Mouse (Mus musculus): Measurements from ENCODE around the gene Rcn2.

Rcn2 gene

DNA sequence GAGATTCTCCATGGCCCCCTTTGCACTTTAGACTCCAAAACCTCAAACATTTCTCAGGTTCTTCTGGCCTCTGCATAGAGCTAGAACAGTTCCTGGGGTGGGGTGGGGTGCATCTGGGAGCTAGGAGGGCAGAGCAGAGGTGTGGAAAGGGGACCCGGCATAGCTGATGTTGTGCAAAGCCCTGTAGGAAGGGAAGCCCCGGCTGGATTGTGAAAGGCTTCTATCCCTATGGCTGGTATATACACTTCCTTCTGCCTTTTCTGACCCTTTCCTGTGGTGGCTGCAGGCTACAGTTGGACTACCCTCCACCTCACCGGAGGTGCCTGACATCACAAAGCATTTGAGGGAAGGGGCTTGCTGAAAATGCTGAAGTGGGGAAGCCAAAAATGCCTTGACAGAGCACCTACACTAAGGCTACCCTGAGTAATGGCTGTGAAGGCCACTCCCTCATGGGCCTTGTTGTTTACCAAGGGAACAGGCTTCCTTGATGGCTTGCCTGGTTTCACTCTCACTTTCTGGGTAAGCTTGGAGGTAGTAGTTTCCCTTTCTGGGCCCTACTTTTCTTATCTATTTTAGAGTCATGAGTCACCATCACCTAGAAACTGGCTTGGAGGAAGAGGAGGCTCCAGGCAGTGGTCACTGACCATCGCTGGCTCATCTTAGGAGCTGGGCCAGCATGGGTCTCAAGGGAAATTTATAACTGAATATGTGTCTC, 56.1 kb downstream of the Rcn2 start:
- DNase-seq (ENCODE audit: low spot score): no peak

- no peak for DNase-seq (ENCODE audit: low spot score)
These were observed 58.4 kb downstream of the Rcn2 start for GRCm38 (mm10) chr9:56100041-56100522.

DNA sequence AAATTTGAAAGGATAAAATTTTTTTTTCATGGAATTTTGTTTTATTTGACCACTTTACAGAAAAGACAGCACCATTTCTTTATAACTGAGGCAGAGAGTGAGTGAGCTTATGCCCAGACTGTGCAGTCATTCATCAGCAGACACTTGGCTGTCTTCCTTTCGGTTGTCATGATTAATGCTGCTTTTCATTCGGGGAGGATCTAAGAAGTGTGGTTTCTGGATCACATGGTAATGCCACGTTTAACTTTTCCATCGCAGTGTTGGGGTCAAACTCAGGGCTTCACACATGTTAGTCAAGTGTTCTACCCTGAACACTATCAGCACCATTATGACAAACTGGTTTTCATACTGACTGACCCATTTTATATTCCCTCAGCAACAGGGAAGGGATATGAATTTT, 59.4 kb downstream of the Rcn2 start:
- DNase-seq (ENCODE audit: low spot score): no peak

DNA sequence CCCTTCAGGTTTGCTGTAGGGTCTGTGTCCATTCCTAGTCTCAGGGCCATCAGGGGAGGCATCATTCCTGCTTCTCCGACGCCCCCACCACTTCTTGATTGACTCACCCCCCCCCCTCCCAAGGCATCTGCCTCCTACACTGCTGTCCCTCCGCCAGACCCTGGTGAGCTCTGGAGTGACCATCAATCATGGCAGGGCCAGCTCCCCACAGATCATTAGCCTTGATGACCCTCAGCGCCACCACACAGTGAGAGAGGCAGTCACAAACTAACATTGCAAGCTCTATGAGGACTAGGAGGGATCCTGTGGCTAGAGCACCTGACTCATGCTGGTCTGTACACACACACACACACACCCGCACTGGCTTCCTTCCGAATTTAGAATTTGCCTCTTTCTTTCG, 63.3 kb downstream of the Rcn2 start:
- no peak for DNase-seq (ENCODE audit: low spot score)

GRCm38 (mm10) chr9:56106274-56107072, 64.8 kb downstream of the Rcn2 start:
- no peak for DNase-seq (ENCODE audit: low spot score)

DNA sequence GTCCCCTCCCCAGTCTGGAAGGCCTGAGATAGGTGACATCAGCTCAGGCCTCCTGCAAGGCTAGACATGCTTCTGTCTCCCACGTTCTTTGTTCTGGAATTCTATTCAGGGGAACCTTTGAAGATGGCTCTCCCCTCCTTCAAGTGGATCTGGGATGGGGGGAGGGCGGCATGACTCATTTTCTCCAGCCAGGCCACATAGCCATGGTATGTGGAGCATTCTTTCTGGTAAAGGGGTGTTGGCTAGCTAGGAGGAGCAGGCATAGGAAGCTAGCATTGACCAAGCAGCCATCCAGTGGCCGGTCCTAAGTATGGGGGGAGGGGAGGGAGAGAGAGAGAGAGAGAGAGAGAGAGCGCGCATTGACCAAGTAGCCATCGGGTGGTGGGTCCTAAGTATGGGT, 65.9 kb downstream of the Rcn2 start:
- DNase-seq (ENCODE audit: low spot score): no peak

DNA sequence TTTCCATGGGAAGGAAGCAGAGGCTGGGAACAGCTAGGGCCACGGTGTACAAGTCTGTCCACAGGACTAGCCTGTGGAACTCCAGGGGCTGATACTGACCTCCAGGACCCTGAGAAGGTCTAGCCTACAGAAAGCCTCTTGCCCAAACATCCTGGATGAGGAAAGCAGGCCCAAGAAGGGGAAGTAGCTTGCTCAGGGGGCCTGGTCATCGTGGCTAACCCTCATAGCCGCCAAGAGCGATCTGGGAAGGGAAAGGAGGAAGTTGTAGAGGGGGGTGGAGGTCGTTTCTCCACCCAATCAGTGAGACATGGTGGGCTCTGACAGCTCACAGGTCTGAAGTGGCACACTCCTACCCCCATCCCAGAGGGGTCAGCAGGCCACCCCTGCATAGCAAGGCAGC, 66.5 kb downstream of the Rcn2 start:
- no peak for DNase-seq (ENCODE audit: low spot score)

Measured in spleen, adult 12 weeks (tissue).